Mouse (Mus musculus): ENCODE measurements around the gene Krtap6-2.

Gene Krtap6-2

GRCm38 (mm10) chr16:89420011-89420410 is at the start of gene Krtap6-2:
Gene Krtap6-2 (minus strand): TSS chr16:89420111.
- DNase-seq (ENCODE audit: extremely low read depth, insufficient read length, low spot score): no peak

DNA sequence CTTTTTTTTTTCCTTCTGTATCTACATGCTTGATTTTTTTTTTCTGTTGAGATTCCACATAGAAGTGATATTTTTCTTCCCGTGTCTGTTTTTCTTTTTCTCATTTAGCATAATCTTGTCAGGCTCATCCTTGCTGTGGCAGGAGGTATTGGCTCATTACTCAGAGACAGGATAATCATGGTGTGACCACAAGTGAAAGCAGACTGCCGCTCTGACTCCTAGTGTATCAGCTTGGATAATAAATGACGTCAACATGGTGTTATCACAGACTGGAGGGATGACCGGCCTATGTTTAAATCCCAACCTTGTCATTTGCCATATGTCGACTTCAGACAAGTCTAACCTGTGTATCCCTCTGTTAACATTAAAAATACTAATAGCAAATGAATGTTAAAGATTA is 41.3 kb upstream of the Krtap6-2 start:
- no peak for DNase-seq (ENCODE audit: extremely low read depth, insufficient read length, low spot score)

DNA sequence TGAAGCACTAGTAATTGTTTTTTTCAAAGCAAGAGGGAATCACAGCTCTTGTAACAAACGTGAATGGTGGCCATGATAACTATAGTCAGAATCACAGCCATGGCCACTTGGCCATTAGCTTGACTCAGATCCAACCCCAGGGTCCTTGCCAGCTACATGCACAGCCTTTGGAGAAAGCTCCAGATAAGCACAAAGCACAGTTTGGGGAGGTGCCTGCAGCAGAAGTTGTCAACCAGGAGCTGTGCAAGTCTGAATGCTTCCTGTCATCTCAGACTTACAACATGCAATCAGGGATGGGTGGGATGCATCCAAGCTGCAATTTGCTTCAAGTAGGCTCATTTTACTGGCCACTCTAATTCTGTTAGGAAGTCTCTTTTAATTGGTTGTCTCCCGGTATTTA is 9.7 kb upstream of the Krtap6-2 start:
- DNase-seq (ENCODE audit: extremely low read depth, insufficient read length, low spot score): no peak

DNA sequence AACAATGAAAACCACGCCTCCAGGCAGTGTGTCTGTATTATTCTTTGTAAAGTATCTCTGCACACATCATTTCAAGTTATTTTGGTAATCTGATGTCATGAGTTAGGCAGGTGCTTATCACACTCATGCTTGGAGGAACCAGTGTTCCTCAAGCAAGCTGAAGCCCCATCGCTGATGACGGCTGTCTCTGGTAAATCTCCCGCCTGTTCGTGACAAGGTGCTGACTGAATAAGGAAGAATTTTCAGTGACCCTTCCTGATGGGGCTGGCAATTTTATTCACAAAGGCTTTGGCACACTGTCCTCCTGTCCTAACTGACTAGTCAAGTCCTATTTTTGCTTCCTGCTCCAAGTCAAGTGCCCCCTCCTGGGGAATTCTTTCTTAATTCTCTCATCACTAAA is 5.4 kb upstream of the Krtap6-2 start:
- DNase-seq (ENCODE audit: extremely low read depth, insufficient read length, low spot score): no peak

GRCm38 (mm10) chr16:89416311-89416710 is 3.6 kb downstream of the Krtap6-2 start:
- DNase-seq (ENCODE audit: extremely low read depth, insufficient read length, low spot score): no peak

DNA sequence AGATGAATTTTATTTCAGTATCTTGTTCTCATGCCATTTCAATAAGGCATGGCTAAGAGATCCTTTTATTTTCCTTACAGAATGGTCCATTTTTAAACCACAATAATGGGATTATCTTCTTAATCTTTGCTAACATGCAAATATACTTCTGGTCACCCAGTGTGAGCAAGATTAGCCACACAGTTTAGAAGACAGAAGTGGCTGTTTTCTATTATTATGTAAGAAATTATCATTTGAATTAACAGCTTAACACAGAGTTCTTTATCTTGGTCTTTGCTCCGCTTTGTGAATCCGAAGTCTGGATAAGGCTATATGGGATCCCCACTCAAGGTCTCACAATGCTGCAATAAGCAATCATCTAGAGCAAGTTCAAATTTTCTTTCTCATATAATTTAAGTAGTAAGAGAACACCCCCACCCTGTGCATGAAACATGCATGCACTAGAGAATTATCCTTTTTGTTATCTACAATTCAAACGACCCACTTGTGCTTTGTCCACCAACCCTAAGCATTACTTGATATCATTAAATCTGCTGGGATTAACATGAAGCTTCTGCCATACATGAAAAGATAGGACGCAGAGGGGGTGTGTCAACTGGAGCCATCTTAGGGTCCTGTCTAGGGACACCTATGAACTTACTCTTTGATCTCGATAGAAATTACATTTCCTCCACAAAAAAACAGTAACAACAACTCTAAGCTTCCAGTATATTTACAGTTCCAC is 9.4 kb downstream of the Krtap6-2 start:
- no peak for DNase-seq (ENCODE audit: extremely low read depth, insufficient read length, low spot score)

GRCm38 (mm10) chr16:89403768-89404167 is 16.1 kb downstream of the Krtap6-2 start, which contains the start of gene Krtap21-1:
Gene Krtap21-1 (minus strand): TSS chr16:89403868.
- no peak for DNase-seq (ENCODE audit: extremely low read depth, insufficient read length, low spot score)

DNA sequence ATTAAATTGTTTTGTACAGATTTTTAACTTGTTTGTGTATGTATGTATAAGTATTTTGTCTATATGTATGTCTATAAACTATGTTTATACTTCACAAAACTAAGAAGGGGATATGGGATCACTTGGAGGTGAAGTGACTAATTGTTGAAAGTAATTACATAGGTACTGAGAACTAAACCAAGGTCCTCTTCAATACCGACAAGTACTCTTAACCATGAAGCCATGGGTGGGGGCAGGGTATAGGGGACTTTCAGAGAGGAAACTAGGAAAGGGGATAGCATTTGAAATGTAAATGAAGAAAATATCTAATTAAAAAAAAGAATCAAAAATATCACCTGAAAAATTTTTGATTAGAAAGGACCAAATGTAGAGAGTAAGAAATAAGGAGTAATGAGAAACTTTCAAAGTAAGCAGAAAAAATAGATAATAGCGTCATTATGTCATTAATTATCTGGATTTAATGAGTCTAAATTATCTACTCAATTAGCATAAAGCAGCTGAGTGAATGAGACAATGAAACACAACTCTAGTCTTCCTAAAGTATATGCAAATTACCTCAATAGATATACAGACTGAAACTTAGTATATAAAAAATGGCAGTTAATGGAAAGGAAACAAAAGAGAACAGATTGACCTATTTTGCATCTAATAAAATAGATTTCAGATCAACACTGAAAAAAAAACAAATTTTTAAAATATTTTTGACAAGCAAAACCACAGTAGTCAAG is 47.0 kb downstream of the Krtap6-2 start:
- DNase-seq (ENCODE audit: extremely low read depth, insufficient read length, low spot score): no peak
